Comparison of ENCODE assay signal across 17 mouse cellular contexts in the genomic region with DNA sequence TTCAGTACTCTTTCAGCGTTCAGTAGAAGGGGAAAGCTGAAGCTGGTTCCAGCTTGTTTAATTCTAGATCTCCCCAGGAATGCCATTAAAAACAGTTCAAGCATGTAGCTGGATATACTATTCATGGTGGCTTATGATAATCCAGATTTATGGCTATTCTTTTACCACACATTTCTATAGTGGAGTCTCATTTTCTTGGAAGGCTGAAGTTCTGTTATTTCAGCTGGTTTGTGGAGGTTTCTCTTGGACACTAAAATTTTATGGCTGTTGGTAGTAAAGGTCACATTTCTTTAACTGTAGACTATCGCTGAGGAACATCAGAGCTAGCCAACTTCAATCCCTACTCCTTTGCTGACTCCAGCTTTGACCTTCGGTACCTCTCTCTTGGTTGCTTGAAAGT. TPM values are rescaled to one million over a fixed set of nuclear protein-coding genes. Genes with fewer than 3 reads are reported as not detected.
A peak's percentile ranks its signal among the peaks of the same experiment; 100 is the strongest.
DNase-seq lines count a peak whose midpoint lies in the region; ATAC-seq and TF ChIP-seq lines count a peak whose summit lies in the region.
"Had no signal": no experiment of that assay in that cellular context is flagged by ENCODE, and none has a peak within 500 bp of the region (broad histone marks: within the 10 kb centered on the region; RNA-seq: fewer than 3 reads in every experiment).

No protein-coding gene starts in this region.

- H3K9me3 ChIP-seq in intestine, embryonic 16.5 days (ENCODE audit: control insufficient read depth, low read length), result no peaks in the 10 kb centered on the region
- H3K9me3 ChIP-seq in limb, embryonic 15.5 days, result no peaks in the 10 kb centered on the region
- H3K9me3 ChIP-seq: forebrain, embryonic 13.5 days; heart, embryonic 12.5 days; hindbrain, embryonic 15.5 days; neural tube, embryonic 13.5 days had no signal

- no peaks in the 10 kb centered on the region for H3K36me3 ChIP-seq in C2C12 (ENCODE audit: control insufficient read depth, insufficient read depth)
- no peaks in the 10 kb centered on the region for H3K36me3 ChIP-seq in intestine, embryonic 16.5 days (ENCODE audit: control insufficient read depth, insufficient read depth, low read length)
- no peaks in the 10 kb centered on the region for H3K36me3 ChIP-seq in limb, embryonic 15.5 days
- H3K36me3 ChIP-seq: heart, embryonic 12.5 days; hindbrain, embryonic 15.5 days; neural tube, embryonic 13.5 days had no signal

- H3K79me3 ChIP-seq in C2C12 (ENCODE audit: low read depth), result no peaks in the 10 kb centered on the region

- no peak for TF ChIP-seq CTCF in C2C12 (IDR thresholded peaks at IDR 0.05; ENCODE audit: control insufficient read depth, insufficient read depth, insufficient read length)

- no peaks in the 10 kb centered on the region for H3K79me2 ChIP-seq in C2C12 (ENCODE audit: control insufficient read depth, insufficient read depth)

- DNase-seq in kidney, adult 9 months, result peak; percentile 27
- no peak for DNase-seq in kidney, postnatal 25 days
- no peak for DNase-seq in layer of hippocampus, postnatal 14 days (ENCODE audit: low spot score in 2 of 2)
- DNase-seq in spleen, postnatal 36 days (ENCODE audit: low spot score in 2 of 2), result no peak
- DNase-seq: adrenal gland, postnatal 36 days; cerebellum, adult 2 months; layer of hippocampus, postnatal 36 days; right cerebral cortex, postnatal 25 days; thymus, adult 2 months had no signal

- H3K4me2 ChIP-seq in intestine, embryonic 16.5 days (ENCODE audit: low read depth, low read length), result no peak overlapping the region
- H3K4me2 ChIP-seq in limb, embryonic 15.5 days, result no peak overlapping the region
- H3K4me2 ChIP-seq: forebrain, embryonic 13.5 days; heart, embryonic 12.5 days; hindbrain, embryonic 15.5 days; neural tube, embryonic 13.5 days had no signal

- no peak overlapping the region for H3K9ac ChIP-seq in intestine, embryonic 16.5 days (ENCODE audit: low read depth, low read length)
- no peak overlapping the region for H3K9ac ChIP-seq in limb, embryonic 15.5 days
- H3K9ac ChIP-seq: forebrain, embryonic 13.5 days; heart, embryonic 12.5 days; hindbrain, embryonic 15.5 days; liver, embryonic 14.5 days; neural tube, embryonic 13.5 days had no signal

- H3K27me3 ChIP-seq in C2C12 (ENCODE audit: control insufficient read depth, insufficient read depth, insufficient read length), result no peaks in the 10 kb centered on the region
- no peaks in the 10 kb centered on the region for H3K27me3 ChIP-seq in intestine, embryonic 16.5 days (replicated peaks; ENCODE audit: control insufficient read depth, insufficient read depth, low read length)
- no peaks in the 10 kb centered on the region for H3K27me3 ChIP-seq in limb, embryonic 15.5 days
- H3K27me3 ChIP-seq: forebrain, embryonic 13.5 days; heart, embryonic 12.5 days; hindbrain, embryonic 15.5 days; neural tube, embryonic 13.5 days had no signal

- ATAC-seq in intestine, embryonic 16.5 days, result peak; percentile 85
- no peak for ATAC-seq in limb, embryonic 15.5 days (ENCODE audit: insufficient number of reproducible peaks, low FRiP score, low TSS enrichment, low read depth)
- ATAC-seq: forebrain, embryonic 13.5 days had no signal

- 52% methylated on average over 3 of the region's 3 CpGs for WGBS in intestine, embryonic 16.5 days
- 24% methylated on average over 3 of the region's 3 CpGs for WGBS in limb, embryonic 15.5 days

- H3K4me1 ChIP-seq in intestine, embryonic 16.5 days (ENCODE audit: control insufficient read depth, insufficient read depth, low read length), result no peaks in the 10 kb centered on the region
- H3K4me1 ChIP-seq in limb, embryonic 15.5 days, result peaks cover 7% of the 10 kb centered on the region
- H3K4me1 ChIP-seq: hindbrain, embryonic 15.5 days had no signal

- H3ac ChIP-seq in C2C12 (ENCODE audit: control insufficient read depth, insufficient read length, low read depth), result no peak overlapping the region

- no peak overlapping the region for H3K4me3 ChIP-seq in C2C12 (ENCODE audit: insufficient read depth, poor library complexity, severe bottlenecking)
- H3K4me3 ChIP-seq in intestine, embryonic 16.5 days (ENCODE audit: low read length), result no peak overlapping the region
- H3K4me3 ChIP-seq in limb, embryonic 15.5 days, result no peak overlapping the region
- H3K4me3 ChIP-seq: forebrain, embryonic 13.5 days; heart, embryonic 12.5 days; hindbrain, embryonic 15.5 days; neural tube, embryonic 13.5 days had no signal

- H3K27ac ChIP-seq in intestine, embryonic 16.5 days (ENCODE audit: low read length), result peak overlapping the region; percentile 20; the same call in 1 of the 2 replicates
- H3K27ac ChIP-seq in limb, embryonic 15.5 days, result 0 out of 2 replicates have a peak overlapping the region, but pooled peaks have one; percentile 33
- H3K27ac ChIP-seq: forebrain, embryonic 13.5 days; hindbrain, embryonic 15.5 days; liver, embryonic 14.5 days; neural tube, embryonic 13.5 days had no signal

TF ChIP-seq in C2C12, 6 proteins besides CTCF, POLR2A, EP300 and RAD21:
- no peak for TF ChIP-seq FOSL1 (IDR thresholded peaks at IDR 0.05; ENCODE audit: insufficient read depth, low read length, poor library complexity, severe bottlenecking)
- peak; percentile 65 for TF ChIP-seq MYOD1 (IDR thresholded peaks at IDR 0.05; ENCODE audit: control insufficient read depth, insufficient read length, low read depth)

RNA-seq across cellular contexts. Expression of a gene that starts 29.1 kb away (rescaled TPM):
- 1.8 TPM for polyA plus RNA-seq in C2C12 (2012; fragmentation: generic; extraction: Trizol)
- 10.8 and 11.6 TPM in 2 replicates for polyA plus RNA-seq in intestine, embryonic 16.5 days (2015; fragmentation: Nextera tagmentation; extraction: Ambion mirVana)
- polyA plus RNA-seq in limb, embryonic 15.5 days (2015; fragmentation: Nextera tagmentation; extraction: Ambion mirVana), result 40.6 and 43.6 TPM in 2 replicates
- 1 to 10 TPM; 3.9 to 5.5 TPM for total RNA-seq in layer of hippocampus, postnatal 14 days (2021)
